Mouse (Mus musculus) forebrain, embryonic 11.5 days (tissue): ENCODE measurements around the gene Tbc1d2. TPM values are rescaled to one million over a fixed set of nuclear protein-coding genes. Genes with fewer than 3 reads are reported as not detected.
"Not testable (repeated sequence)": the region's sequence is repeated elsewhere in the genome, so short reads cannot be mapped to it uniquely, and the experiment has no call there.

ENCODE experiments used
- ATAC-seq: fragments of 200-750 bp; cut with Nextera tagmentation; replicated peaks from 2 replicates; pipeline ENCODE4 v1.8.0; 2017; ENCODE audit warnings: moderate TSS enrichment; ENCODE audit not compliant: low FRiP score
- DNase-seq: peaks from one replicate; pipeline ENCODE4 v3.0.0-alpha.2; 2017; ENCODE audit warnings: low spot score
- H3K27ac ChIP-seq: fragments of 300-500 bp; sonication (generic); 2 replicates; pipeline ENCODE4 v1.5.1; 2014; ENCODE audit warnings: low read depth, low read length
- H3K27me3 ChIP-seq: fragments of 300-500 bp; sonication (generic); 2 replicates; pipeline ENCODE4 v1.6.1; 2014; ENCODE audit warnings: mild to moderate bottlenecking, low read length, mixed read lengths; ENCODE audit not compliant: control insufficient read depth, insufficient read depth
- H3K36me3 ChIP-seq: fragments of 300-500 bp; sonication (generic); 2 replicates; pipeline ENCODE4 v1.6.1; 2014; ENCODE audit warnings: mild to moderate bottlenecking, low read length, moderate library complexity, mixed read lengths; ENCODE audit not compliant: control insufficient read depth, insufficient read depth
- H3K4me1 ChIP-seq: fragments of 300-500 bp; sonication (generic); replicated peaks from 2 replicates; pipeline ENCODE4 v1.6.1; 2014; ENCODE audit warnings: low read length, mixed read lengths; ENCODE audit not compliant: control insufficient read depth, insufficient read depth
- H3K4me2 ChIP-seq: fragments of 300-500 bp; sonication (generic); 2 replicates; pipeline ENCODE4 v1.6.1; 2014; ENCODE audit warnings: low read depth, mild to moderate bottlenecking, low read length, moderate library complexity, mixed read lengths; ENCODE audit not compliant: severe bottlenecking
- H3K4me3 ChIP-seq: fragments of 300-500 bp; sonication (generic); 2 replicates; pipeline ENCODE4 v1.5.1; 2014; ENCODE audit warnings: low read depth, low read length
- H3K9ac ChIP-seq: fragments of 300-500 bp; sonication (generic); 2 replicates; pipeline ENCODE4 v1.6.1; 2014; ENCODE audit warnings: low read length
- H3K9me3 ChIP-seq: fragments of 300-500 bp; sonication (generic); 2 replicates; pipeline ENCODE4 v1.6.1; 2016; ENCODE audit warnings: low read length, mixed read lengths; ENCODE audit not compliant: control insufficient read depth
- WGBS: fragments of 180-500 bp; shearing (Covaris S2); extraction: QIAGEN DNeasy Blood & Tissue Kit; methylation state at CpG from one replicate; pipeline ENCODE4 v1.1.7; 2014; 5-methylcytosine and 5-hydroxymethylcytosine counted together
- polyA plus RNA-seq: library from polyadenylated mRNA; unstranded; fragments of >200 nt; fragmentation: Nextera tagmentation; extraction: Ambion mirVana; gene quantifications from 2 replicates; pipeline ENCODE4 v1.2.1, GENCODE M21; 2014

Tbc1d2 gene
- polyA plus RNA-seq, 1 experiment from 2014 or later: 0.57 TPM

DNA sequence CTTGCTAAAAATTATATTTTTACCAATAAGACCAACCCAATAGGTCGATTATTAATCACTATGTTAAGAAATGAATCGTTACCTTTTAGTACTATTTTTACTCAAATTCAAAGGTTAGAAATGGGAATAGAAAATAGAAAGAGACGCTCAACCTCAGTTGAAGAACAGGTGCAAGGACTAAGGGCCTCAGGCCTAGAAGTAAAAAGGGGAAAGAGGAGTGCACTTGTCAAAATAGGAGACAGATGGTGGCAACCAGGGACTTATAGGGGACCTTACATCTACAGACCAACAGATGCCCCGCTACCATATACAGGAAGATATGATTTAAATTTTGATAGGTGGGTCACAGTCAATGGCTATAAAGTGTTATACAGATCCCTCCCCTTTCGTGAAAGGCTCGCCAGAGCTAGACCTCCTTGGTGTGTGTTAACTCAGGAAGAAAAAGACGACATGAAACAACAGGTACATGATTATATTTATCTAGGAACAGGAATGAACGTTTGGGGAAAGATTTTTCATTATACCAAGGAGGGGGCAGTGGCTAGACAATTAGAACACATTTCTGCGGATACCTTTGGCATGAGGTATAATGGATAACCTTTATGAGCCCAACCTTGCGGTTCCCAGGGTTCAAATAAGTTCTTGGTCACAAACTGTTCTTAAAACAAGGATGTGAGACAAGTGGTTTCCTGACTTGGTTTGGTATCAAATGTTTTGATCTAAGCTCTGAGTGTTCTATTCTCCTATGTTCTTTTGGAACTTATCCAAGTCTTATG, 74.3 kb downstream of the Tbc1d2 start:
- H3K36me3 ChIP-seq, H3K27ac ChIP-seq, H3K9me3 ChIP-seq, H3K4me3 ChIP-seq, H3K27me3 ChIP-seq, H3K9ac ChIP-seq, H3K4me1 ChIP-seq, H3K4me2 ChIP-seq, DNase-seq, ATAC-seq: not testable (repeated sequence)
- 92% methylated on average over 6 of the region's 10 CpGs for WGBS

DNA sequence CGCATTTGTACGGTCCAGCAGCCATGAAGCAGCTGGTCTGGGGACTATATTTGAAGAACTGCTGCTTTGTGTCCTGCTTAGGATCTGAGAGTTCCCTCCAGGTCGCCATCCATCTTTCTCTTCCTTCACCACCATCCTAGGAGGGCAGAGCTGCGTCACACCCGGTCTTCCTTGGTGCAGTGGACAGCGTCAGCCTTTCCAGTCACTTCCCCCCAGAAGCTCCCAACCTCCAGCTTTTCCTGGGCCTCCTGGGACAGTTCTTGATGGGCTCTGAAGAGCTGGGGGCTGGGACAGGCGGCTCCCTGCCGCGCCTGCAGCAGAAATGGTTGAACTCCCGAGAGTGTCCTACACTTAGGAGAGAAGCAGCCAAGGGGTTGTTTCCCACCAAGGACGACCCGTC, 75.2 kb downstream of the Tbc1d2 start:
- DNase-seq: no peak
- H3K4me3 ChIP-seq: no peak overlapping the region
- no peak for ATAC-seq
- H3K27me3 ChIP-seq: no peaks in the 10 kb centered on the region
- peaks cover 4% of the 10 kb centered on the region; the same call in 1 of the 2 replicates for H3K9me3 ChIP-seq
- no peaks in the 10 kb centered on the region for H3K4me1 ChIP-seq
- H3K36me3 ChIP-seq: no peaks in the 10 kb centered on the region
- WGBS: 93% methylated on average over 10 of the region's 12 CpGs
- no peak overlapping the region for H3K27ac ChIP-seq
- no peak overlapping the region for H3K9ac ChIP-seq
- no peak overlapping the region for H3K4me2 ChIP-seq

DNA sequence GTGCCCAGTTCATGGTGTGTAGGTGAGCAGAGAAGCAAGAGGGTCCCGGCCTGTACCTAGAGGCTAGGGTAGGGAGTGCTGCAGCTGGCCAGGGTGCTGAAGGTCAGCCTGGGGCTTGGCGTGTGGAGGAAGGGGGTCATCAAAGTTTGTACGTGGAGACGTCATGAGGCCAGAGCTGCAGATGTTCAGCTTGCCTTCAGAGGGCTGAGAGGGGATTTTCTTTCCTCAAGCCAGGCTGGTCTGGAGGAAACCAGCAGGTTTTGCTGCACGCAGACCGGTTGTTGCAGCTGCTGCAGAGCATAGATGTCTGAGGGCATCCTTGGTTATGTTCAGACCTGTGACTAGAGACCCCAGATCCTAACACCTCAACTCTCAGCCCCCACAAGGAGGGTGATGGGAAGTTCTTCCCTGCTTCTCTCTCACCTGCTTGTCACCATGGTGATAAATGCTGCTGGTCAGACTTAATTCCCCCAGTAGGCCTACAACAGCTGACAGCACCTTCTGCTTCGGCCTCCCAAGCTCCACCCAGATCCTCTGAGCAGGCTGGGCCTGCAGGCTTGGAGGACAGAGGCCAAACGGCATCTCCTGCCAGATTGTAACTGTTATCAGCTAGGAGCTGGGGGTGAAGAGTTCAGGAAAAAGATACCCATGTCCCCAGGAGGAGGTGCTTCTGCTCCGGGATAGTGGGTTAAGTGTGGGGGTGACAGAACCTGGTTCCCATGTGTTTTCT, 75.8 kb downstream of the Tbc1d2 start:
- ATAC-seq (no peak), DNase-seq (no peak)
- H3K4me3 ChIP-seq: no peak overlapping the region
- no peak overlapping the region for H3K9ac ChIP-seq
- H3K9me3 ChIP-seq: peaks cover 4% of the 10 kb centered on the region; the same call in 1 of the 2 replicates
- H3K4me1 ChIP-seq: no peaks in the 10 kb centered on the region
- no peak overlapping the region for H3K27ac ChIP-seq
- H3K27me3 ChIP-seq: no peaks in the 10 kb centered on the region
- H3K36me3 ChIP-seq: no peaks in the 10 kb centered on the region
- WGBS: 63% methylated on average over 9 of the region's 9 CpGs
- no peak overlapping the region for H3K4me2 ChIP-seq

DNA sequence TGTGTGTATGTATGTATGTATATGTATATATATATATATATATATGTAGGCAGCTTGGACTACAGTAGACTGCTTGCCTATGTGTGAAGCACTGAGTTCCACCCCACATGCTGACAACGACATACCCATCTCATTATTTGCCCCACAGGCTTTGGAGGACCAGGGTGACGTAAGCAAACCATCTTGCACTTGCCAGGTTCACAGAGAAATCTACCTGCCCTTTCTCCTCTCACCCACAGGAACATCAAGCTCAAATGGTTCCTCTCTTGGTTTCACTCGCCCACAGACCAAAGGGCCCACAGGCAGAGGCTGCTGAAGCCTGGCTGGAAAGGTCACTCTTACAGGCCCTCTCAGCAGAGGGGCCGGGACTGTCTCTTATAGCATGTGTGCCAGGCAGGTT, 77.4 kb downstream of the Tbc1d2 start:
- no peaks in the 10 kb centered on the region for H3K36me3 ChIP-seq
- H3K27me3 ChIP-seq: no peaks in the 10 kb centered on the region
- no peak overlapping the region for H3K4me3 ChIP-seq
- H3K9ac ChIP-seq: no peak overlapping the region
- no peaks in the 10 kb centered on the region for H3K9me3 ChIP-seq
- ATAC-seq (no peak), DNase-seq (no peak)
- H3K27ac ChIP-seq: no peak overlapping the region
- no peak overlapping the region for H3K4me2 ChIP-seq
- H3K4me1 ChIP-seq: no peaks in the 10 kb centered on the region
- 87% methylated on average over 4 of the region's 4 CpGs for WGBS

DNA sequence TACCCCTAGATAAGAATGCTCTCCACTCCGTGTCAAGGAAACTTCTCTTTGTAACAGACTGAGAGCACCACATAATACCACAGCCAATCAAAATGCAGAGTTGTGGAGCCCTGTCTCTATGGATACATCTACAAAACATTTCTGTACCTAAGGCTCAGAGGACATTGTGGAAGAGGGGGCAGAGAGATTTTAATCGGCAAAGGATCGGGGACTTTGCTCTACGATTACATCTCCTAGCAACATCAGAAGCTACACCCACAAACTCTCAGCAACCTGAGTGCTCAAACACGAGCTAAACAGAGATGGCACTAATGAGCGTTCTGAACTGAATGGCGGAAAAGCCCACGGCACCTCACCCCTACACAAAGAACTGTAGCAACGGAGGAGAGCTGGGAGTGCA, 78.3 kb downstream of the Tbc1d2 start:
- Histone ChIP-seq H3K27ac (no peak overlapping the region), H3K4me3 (no peak overlapping the region), H3K9ac (no peak overlapping the region), H3K4me2 (no peak overlapping the region), H3K36me3 (no peaks in the 10 kb centered on the region), H3K4me1 (no peaks in the 10 kb centered on the region), H3K27me3 (no peaks in the 10 kb centered on the region), H3K9me3 (no peaks in the 10 kb centered on the region)
- 89% methylated on average over 9 of the region's 9 CpGs for whole genome bisulfite sequencing
- DNase-seq (no peak), ATAC-seq (no peak)

DNA sequence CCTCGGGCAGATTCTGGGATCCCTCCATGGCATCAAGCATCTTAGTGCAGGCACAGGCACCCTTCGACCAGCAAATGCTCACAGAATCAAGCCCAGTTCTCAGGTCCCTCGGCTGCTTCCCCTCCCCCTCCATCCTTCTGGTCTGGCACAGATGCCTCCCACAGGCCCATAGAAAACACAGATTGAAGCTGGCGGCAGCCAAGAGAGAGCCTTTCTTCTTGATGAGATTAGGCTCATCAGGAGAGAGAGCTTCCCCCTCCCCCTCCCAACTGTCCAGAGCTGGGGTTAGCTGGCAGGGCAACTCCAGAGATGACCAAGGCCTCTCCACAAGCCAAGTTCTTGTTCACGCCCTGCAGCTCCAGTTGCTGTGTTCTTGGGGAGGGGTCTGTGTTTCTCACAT, 80.3 kb downstream of the Tbc1d2 start:
- H3K27ac ChIP-seq: no peak overlapping the region

DNA sequence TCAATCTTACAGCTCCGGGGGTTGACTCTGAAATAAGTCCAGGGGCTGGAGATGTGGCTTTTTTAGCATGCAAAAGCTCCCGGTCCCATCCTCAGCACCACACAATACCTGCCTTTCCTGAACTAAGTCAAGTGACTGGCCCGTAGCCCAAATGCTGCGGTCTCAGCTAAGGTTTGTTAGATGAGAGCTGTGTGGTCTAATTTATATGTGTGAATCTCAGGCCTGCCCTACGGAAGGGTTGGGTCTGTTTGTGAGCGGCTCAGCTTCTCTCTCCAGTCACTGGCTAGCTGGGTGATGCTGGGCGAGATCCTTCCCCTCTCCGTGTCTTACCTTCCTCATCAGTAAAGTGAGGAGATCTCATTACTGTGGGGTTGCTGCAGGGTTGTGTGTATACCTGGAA, 81.8 kb downstream of the Tbc1d2 start:
- Histone ChIP-seq H3K4me2 (no peak overlapping the region), H3K36me3 (no peaks in the 10 kb centered on the region), H3K9ac (no peak overlapping the region), H3K27ac (no peak overlapping the region), H3K4me3 (no peak overlapping the region), H3K27me3 (no peaks in the 10 kb centered on the region), H3K9me3 (no peaks in the 10 kb centered on the region), H3K4me1 (no peaks in the 10 kb centered on the region)
- no peak for DNase-seq
- 89% methylated on average over 8 of the region's 8 CpGs for WGBS
- ATAC-seq: no peak

More for the DNA sequence above, 80.3 kb downstream of the Tbc1d2 start:
- no peak overlapping the region for H3K4me2 ChIP-seq
- DNase-seq (no peak), ATAC-seq (no peak)
- no peaks in the 10 kb centered on the region for H3K4me1 ChIP-seq
- WGBS: 22% methylated on average over 5 of the region's 5 CpGs
- no peaks in the 10 kb centered on the region for H3K9me3 ChIP-seq
- no peaks in the 10 kb centered on the region for H3K27me3 ChIP-seq
- no peak overlapping the region for H3K4me3 ChIP-seq
- no peak overlapping the region for H3K9ac ChIP-seq
- no peaks in the 10 kb centered on the region for H3K36me3 ChIP-seq

DNA sequence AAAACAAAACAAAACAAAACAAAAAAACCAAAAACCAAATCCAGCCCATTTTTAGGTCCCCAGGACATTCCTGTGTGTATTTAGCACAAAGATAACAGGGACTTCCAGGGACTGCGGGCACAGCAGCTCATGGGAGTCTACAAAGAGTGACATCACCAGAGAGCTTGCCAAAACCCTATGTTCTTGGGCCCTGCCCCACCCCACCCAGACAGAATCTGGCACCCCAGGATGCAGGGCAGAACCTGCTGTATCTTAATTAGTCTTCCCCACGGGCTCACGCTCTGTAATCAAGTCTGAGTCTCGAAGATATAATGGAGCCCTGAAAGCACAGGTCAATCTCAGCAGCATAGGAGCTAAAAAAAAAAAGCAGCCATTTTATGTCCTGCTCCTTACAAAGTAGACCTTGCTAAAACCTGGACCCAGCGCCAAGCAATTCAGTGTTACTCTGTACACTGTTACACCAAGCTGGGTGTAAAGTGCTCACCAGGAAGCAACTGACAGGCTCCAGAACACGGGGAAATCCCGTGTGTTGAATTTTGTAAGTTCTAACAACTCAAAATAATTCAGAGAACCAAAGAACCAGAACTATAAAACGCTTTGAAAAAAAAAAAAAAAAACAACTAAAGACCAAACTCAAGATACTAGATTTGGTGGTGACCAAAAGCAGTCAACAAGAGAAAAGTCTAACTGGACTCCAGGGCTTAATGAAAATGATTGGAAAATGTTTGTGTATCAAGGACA, 82.9 kb downstream of the Tbc1d2 start:
- DNase-seq: no peak
- 73% methylated on average over 8 of the region's 8 CpGs for WGBS
- ATAC-seq: no peak

More for the DNA sequence above, 82.9 kb downstream of the Tbc1d2 start:
- Histone ChIP-seq H3K27me3 (no peaks in the 10 kb centered on the region), H3K4me3 (no peak overlapping the region), H3K4me1 (no peaks in the 10 kb centered on the region), H3K36me3 (no peaks in the 10 kb centered on the region), H3K4me2 (no peak overlapping the region), H3K9me3 (no peaks in the 10 kb centered on the region), H3K27ac (no peak overlapping the region), H3K9ac (no peak overlapping the region)
